Mouse (Mus musculus): Measurements from ENCODE around the gene Brca2.

Brca2 gene

GRCm38 (mm10) chr5:150598202-150599119, 76.0 kb downstream of the Brca2 start:
- no peak for DNase-seq (ENCODE audit: low spot score)

- no peak for DNase-seq (ENCODE audit: low spot score)
Measured at GRCm38 (mm10) chr5:150599301-150600294, 77.2 kb downstream of the Brca2 start.

- no peak for DNase-seq (ENCODE audit: low spot score)
Measured at GRCm38 (mm10) chr5:150600554-150601440, 78.4 kb downstream of the Brca2 start.

GRCm38 (mm10) chr5:150601441-150602230, 79.2 kb downstream of the Brca2 start:
- DNase-seq (ENCODE audit: low spot score) = no peak

- DNase-seq (ENCODE audit: low spot score) = no peak
Measured at GRCm38 (mm10) chr5:150606131-150606530, 83.7 kb downstream of the Brca2 start.

GRCm38 (mm10) chr5:150607631-150608030, 85.2 kb downstream of the Brca2 start:
- DNase-seq (ENCODE audit: low spot score) = no peak

GRCm38 (mm10) chr5:150611136-150611535, 88.7 kb downstream of the Brca2 start:
- no peak for DNase-seq (ENCODE audit: low spot score)

GRCm38 (mm10) chr5:150611697-150612096, 89.3 kb downstream of the Brca2 start:
- DNase-seq (ENCODE audit: low spot score) = no peak

GRCm38 (mm10) chr5:150614054-150614453, 91.6 kb downstream of the Brca2 start:
- DNase-seq (ENCODE audit: low spot score) = no peak

- DNase-seq (ENCODE audit: low spot score) = no peak
Measured at GRCm38 (mm10) chr5:150616216-150616615, 93.8 kb downstream of the Brca2 start.

- DNase-seq (ENCODE audit: low spot score) = no peak
Measured at GRCm38 (mm10) chr5:150616731-150617130, 94.3 kb downstream of the Brca2 start.

- DNase-seq (ENCODE audit: low spot score) = no peak
Measured at GRCm38 (mm10) chr5:150618599-150619355, 96.3 kb downstream of the Brca2 start.
